Mouse (Mus musculus) limb, embryonic 11.5 days (tissue): ENCODE results near the gene Ptpdc1. TPM values are rescaled to one million over a fixed set of nuclear protein-coding genes. Genes with fewer than 3 reads are reported as not detected.

Source experiments
- ATAC-seq: fragments of 200-750 bp; cut with Nextera tagmentation; 2 replicates; pipeline ENCODE4 v1.8.0; 2017; ENCODE audit warnings: low read depth; ENCODE audit not compliant: insufficient number of reproducible peaks, low FRiP score, low TSS enrichment
- DNase-seq: peaks from one replicate; pipeline ENCODE4 v3.0.0-alpha.2; 2015; ENCODE audit warnings: low spot score
- H3K27ac ChIP-seq: fragments of 300-500 bp; sonication (generic); replicated peaks from 2 replicates; pipeline ENCODE4 v1.5.1; 2014; ENCODE audit warnings: low read depth, mild to moderate bottlenecking, low read length
- H3K27me3 ChIP-seq: fragments of 300-500 bp; sonication (generic); 2 replicates; pipeline ENCODE4 v1.6.1; 2014; ENCODE audit warnings: mild to moderate bottlenecking, low read length, mixed read lengths; ENCODE audit not compliant: control insufficient read depth, insufficient read depth
- H3K36me3 ChIP-seq: fragments of 300-500 bp; sonication (generic); 2 replicates; pipeline ENCODE4 v1.6.1; 2014; ENCODE audit warnings: mild to moderate bottlenecking, low read length, moderate library complexity, mixed read lengths; ENCODE audit not compliant: control insufficient read depth, insufficient read depth
- H3K4me1 ChIP-seq: fragments of 300-500 bp; sonication (generic); 2 replicates; pipeline ENCODE4 v1.6.1; 2014; ENCODE audit warnings: low read length, mixed read lengths; ENCODE audit not compliant: control insufficient read depth, insufficient read depth
- H3K4me2 ChIP-seq: fragments of 300-500 bp; sonication (generic); 2 replicates; pipeline ENCODE4 v1.6.1; 2014; ENCODE audit warnings: low read depth, mild to moderate bottlenecking, moderate library complexity; ENCODE audit not compliant: severe bottlenecking
- H3K4me3 ChIP-seq: fragments of 300-500 bp; sonication (generic); 2 replicates; pipeline ENCODE4 v1.5.1; 2014; ENCODE audit warnings: low read depth, low read length
- H3K9ac ChIP-seq: fragments of 300-500 bp; sonication (generic); 2 replicates; pipeline ENCODE4 v1.6.1; 2014; ENCODE audit warnings: mild to moderate bottlenecking, low read length
- H3K9me3 ChIP-seq: fragments of 300-500 bp; sonication (generic); 2 replicates; pipeline ENCODE4 v1.6.1; 2016; ENCODE audit warnings: low read length; ENCODE audit not compliant: control insufficient read depth
- WGBS: fragments of 180-500 bp; shearing (Covaris S2); extraction: QIAGEN DNeasy Blood & Tissue Kit; methylation state at CpG from one replicate; pipeline ENCODE4 v1.1.7; 2014; 5-methylcytosine and 5-hydroxymethylcytosine counted together
- polyA plus RNA-seq: library from polyadenylated mRNA; unstranded; fragments of >200 nt; fragmentation: Nextera tagmentation; extraction: Ambion mirVana; gene quantifications from 2 replicates; pipeline ENCODE4 v1.2.1, GENCODE M21; 2014

The Ptpdc1 gene
- polyA plus RNA-seq, 1 experiment from 2014 or later = 13.8 TPM

GRCm38 (mm10) chr13:48659254-48660220 is 34.1 kb upstream of the Ptpdc1 start:
- Histone ChIP-seq H3K27ac (no peak overlapping the region), H3K36me3 (no peaks in the 10 kb centered on the region), H3K27me3 (peaks cover 91% of the 10 kb centered on the region), H3K4me2 (peak overlapping the region; percentile 26; the same call in 1 of the 2 replicates), H3K9me3 (no peaks in the 10 kb centered on the region), H3K4me3 (no peak overlapping the region), H3K4me1 (peaks cover 23% of the 10 kb centered on the region), H3K9ac (no peak overlapping the region)
- ATAC-seq (no peak), DNase-seq (peak; percentile 65)
- under 1% methylated on average over 38 of the region's 38 CpGs for WGBS

GRCm38 (mm10) chr13:48658588-48659253 is 33.3 kb upstream of the Ptpdc1 start:
- H3K27me3 ChIP-seq = peaks cover 82% of the 10 kb centered on the region
- ATAC-seq = no peak
- H3K36me3 ChIP-seq = no peaks in the 10 kb centered on the region
- WGBS = under 1% methylated on average over 33 of the region's 33 CpGs
- no peak overlapping the region for H3K9ac ChIP-seq
- H3K4me3 ChIP-seq = 0 out of 2 replicates have a peak overlapping the region, but pooled peaks have one; percentile 8
- no peak overlapping the region for H3K27ac ChIP-seq
- no peak for DNase-seq
- H3K4me1 ChIP-seq = peaks cover 23% of the 10 kb centered on the region
- no peaks in the 10 kb centered on the region for H3K9me3 ChIP-seq
- H3K4me2 ChIP-seq = no peak overlapping the region

- WGBS = 2% methylated on average over 9 of the region's 9 CpGs
- H3K36me3 ChIP-seq = no peaks in the 10 kb centered on the region
- peaks cover 18% of the 10 kb centered on the region for H3K4me1 ChIP-seq
Observed at GRCm38 (mm10) chr13:48657791-48658190, 32.3 kb upstream of the Ptpdc1 start.

GRCm38 (mm10) chr13:48655637-48656036 is 30.2 kb upstream of the Ptpdc1 start:
- H3K36me3 ChIP-seq = no peaks in the 10 kb centered on the region
- no peaks in the 10 kb centered on the region for H3K9me3 ChIP-seq
- H3K4me1 ChIP-seq = peaks cover 13% of the 10 kb centered on the region
- H3K27ac ChIP-seq = no peak overlapping the region
- DNase-seq (peak; percentile 76), ATAC-seq (no peak)
- 5% methylated on average over 8 of the region's 8 CpGs for WGBS
- H3K4me2 ChIP-seq = no peak overlapping the region
- H3K27me3 ChIP-seq = peaks cover 59% of the 10 kb centered on the region
- H3K9ac ChIP-seq = 0 out of 2 replicates have a peak overlapping the region, but pooled peaks have one; percentile 17
- no peak overlapping the region for H3K4me3 ChIP-seq

More at GRCm38 (mm10) chr13:48657791-48658190, 32.3 kb upstream of the Ptpdc1 start:
- Histone ChIP-seq H3K9me3 (no peaks in the 10 kb centered on the region), H3K9ac (no peak overlapping the region), H3K27me3 (peaks cover 76% of the 10 kb centered on the region), H3K4me2 (no peak overlapping the region), H3K4me3 (no peak overlapping the region), H3K27ac (no peak overlapping the region)
- DNase-seq (peak; percentile 36), ATAC-seq (no peak)

GRCm38 (mm10) chr13:48653788-48654770 is 28.6 kb upstream of the Ptpdc1 start:
- H3K27me3 ChIP-seq = peaks cover 43% of the 10 kb centered on the region
- no peak overlapping the region for H3K4me2 ChIP-seq
- H3K9ac ChIP-seq = no peak overlapping the region
- H3K9me3 ChIP-seq = no peaks in the 10 kb centered on the region
- DNase-seq (peak; percentile 91), ATAC-seq (0 out of 2 replicates have a peak, but pooled peaks have one; percentile 42)
- no peaks in the 10 kb centered on the region for H3K36me3 ChIP-seq
- no peak overlapping the region for H3K27ac ChIP-seq
- peaks cover 6% of the 10 kb centered on the region; the same call in 1 of the 2 replicates for H3K4me1 ChIP-seq
- WGBS = 9% methylated on average over 14 of the region's 14 CpGs
- no peak overlapping the region for H3K4me3 ChIP-seq

GRCm38 (mm10) chr13:48651132-48652065 is 25.9 kb upstream of the Ptpdc1 start:
- no peak for DNase-seq
- H3K4me1 ChIP-seq = no peaks in the 10 kb centered on the region
- ATAC-seq = no peak
- H3K4me3 ChIP-seq = no peak overlapping the region
- H3K27me3 ChIP-seq = peaks cover 17% of the 10 kb centered on the region
- WGBS = 76% methylated on average over 6 of the region's 6 CpGs
- H3K36me3 ChIP-seq = no peaks in the 10 kb centered on the region
- no peaks in the 10 kb centered on the region for H3K9me3 ChIP-seq
- no peak overlapping the region for H3K27ac ChIP-seq
- no peak overlapping the region for H3K4me2 ChIP-seq
- H3K9ac ChIP-seq = no peak overlapping the region

- WGBS = 0% methylated on average over 1 of the region's 1 CpGs
- Histone ChIP-seq H3K9ac (no peak overlapping the region), H3K27ac (no peak overlapping the region), H3K4me1 (no peaks in the 10 kb centered on the region), H3K9me3 (no peaks in the 10 kb centered on the region), H3K36me3 (no peaks in the 10 kb centered on the region), H3K4me3 (no peak overlapping the region), H3K4me2 (no peak overlapping the region), H3K27me3 (peaks cover 10% of the 10 kb centered on the region)
- no peak for ATAC-seq
- peak; percentile 74 for DNase-seq
Observed at GRCm38 (mm10) chr13:48650615-48651014, 25.2 kb upstream of the Ptpdc1 start.
